Mouse (Mus musculus) kidney, postnatal 36 days (tissue): ENCODE data around the gene Akr1b8.
"Not testable (repeated sequence)": the region's sequence is repeated elsewhere in the genome, so short reads cannot be mapped to it uniquely, and the experiment has no call there.

Experiments used
- DNase-seq, 2 experiments: peaks; one replicate each; pipeline ENCODE4 v3.0.0; 2021 to 2022; ENCODE audit warnings: mixed read lengths in 2 of 2

Gene Akr1b8

GRCm38 (mm10) chr6:34406746-34407145, 52.8 kb downstream of the Akr1b8 start:
- no peak for DNase-seq

- no peak for DNase-seq
Measured at GRCm38 (mm10) chr6:34407403-34407802, 53.5 kb downstream of the Akr1b8 start.

- peak; percentile 16 to 47 for DNase-seq
Measured at GRCm38 (mm10) chr6:34412023-34412422, 58.1 kb downstream of the Akr1b8 start, which contains the start of gene Akr1b7. Akr1b7 (plus strand) TSS chr6:34412334.

GRCm38 (mm10) chr6:34412688-34413087, 58.8 kb downstream of the Akr1b8 start:
- DNase-seq = no peak

- DNase-seq = not testable (repeated sequence)
Measured at GRCm38 (mm10) chr6:34413386-34413785, 59.5 kb downstream of the Akr1b8 start.

- DNase-seq = no peak
Measured at GRCm38 (mm10) chr6:34416521-34416920, 62.6 kb downstream of the Akr1b8 start.
